Mouse (Mus musculus) neutrophil, adult 5-6 weeks (primary cell): Measurements from ENCODE around the gene Sspo. TPM values are rescaled to one million over a fixed set of nuclear protein-coding genes. Genes with fewer than 3 reads are reported as not detected.

Experiments
- ATAC-seq: fragments of 151-379, 151-347 bp; 2 replicates; pipeline ENCODE4 v1.8.0; 2017; ENCODE audit warnings: mild to moderate bottlenecking, moderate TSS enrichment; ENCODE audit not compliant: insufficient number of reproducible peaks, poor library complexity, low FRiP score, severe bottlenecking; ENCODE audit errors: extremely low read depth
- total RNA-seq: library from RNA; stranded (forward); fragments of 200-1000 nt; gene quantifications from 2 replicates; pipeline ENCODE4 v1.2.3, GENCODE M21; 2017

The Sspo gene
- not detected in 2 replicates for total RNA-seq

GRCm38 (mm10) chr6:48447929-48448328, at the start of gene Sspo:
Gene Sspo (plus strand): TSS chr6:48448229.
- ATAC-seq: no peak

DNA sequence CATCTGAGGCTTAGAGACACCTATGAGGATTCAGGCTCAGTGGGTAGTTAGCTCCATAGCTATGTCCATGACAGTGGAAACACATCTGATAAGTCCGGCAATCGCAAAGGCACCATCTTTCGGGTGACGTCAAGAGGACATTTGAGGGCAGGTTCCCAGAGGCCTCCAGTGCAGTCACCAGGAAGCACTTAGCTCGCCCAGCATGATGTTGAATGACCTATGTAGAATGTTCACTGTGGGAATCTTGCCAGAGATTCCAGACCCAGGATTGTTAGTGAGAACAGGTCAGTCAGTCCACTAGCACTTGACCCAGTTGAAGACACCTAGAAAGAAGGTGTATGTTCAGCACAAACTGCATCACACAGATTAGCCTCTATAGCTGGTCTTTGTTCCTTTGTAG, 48.1 kb upstream of the Sspo start:
- ATAC-seq: no peak

GRCm38 (mm10) chr6:48404071-48404470, 44.0 kb upstream of the Sspo start:
- no peak for ATAC-seq

DNA sequence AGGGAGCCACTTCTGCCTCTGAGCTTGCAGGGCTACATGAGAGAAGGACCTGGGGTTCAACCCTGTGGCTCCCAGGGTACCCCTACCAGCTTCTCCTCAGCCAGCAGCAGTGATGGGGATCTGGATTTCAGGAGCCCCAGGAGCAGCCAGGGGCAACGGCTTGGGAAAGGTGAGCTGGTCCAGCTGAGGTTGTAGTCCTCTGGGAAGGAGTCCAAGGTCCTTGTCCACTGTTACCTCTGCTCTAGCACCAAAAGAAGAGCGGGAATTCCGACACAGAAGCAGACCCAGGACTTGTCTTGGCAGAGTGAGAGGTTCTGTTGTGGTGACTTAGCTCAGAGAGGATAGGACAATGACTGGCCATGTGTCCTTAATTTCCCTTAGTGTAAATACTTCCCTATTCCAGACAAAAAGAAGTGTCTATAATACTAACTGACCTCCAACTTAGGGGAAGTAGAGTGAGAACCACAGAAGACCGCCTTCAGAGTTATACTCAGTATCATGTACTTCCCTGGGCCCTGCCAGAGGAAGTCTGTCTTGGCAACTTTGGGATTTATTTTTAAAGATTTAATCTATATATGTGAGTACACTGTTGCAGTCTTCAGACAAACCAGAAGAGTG, 38.2 kb upstream of the Sspo start:
- ATAC-seq: no peak

- no peak for ATAC-seq
Measured at GRCm38 (mm10) chr6:48410551-48410950, 37.5 kb upstream of the Sspo start.

GRCm38 (mm10) chr6:48411193-48412092, 36.6 kb upstream of the Sspo start:
- no peak for ATAC-seq

DNA sequence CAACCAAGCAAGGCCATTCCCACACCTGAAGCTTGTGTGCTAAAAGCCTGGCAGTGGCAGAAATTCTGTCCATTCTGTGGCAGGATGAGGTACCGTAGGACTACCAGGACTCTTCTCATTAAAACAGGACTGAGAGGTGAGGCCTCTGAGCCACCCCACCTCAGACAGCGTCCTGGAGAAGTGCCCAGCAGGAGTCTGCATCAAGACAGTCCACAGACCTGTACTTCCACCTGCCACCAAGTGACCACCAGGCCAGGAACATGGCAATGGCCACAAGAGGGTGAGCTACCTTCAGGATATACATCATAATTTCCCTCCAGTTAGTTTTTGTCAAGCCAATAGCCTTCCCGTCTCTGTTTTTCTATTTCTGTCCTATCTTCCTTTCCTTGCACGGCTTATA, 35.9 kb upstream of the Sspo start:
- no peak for ATAC-seq

DNA sequence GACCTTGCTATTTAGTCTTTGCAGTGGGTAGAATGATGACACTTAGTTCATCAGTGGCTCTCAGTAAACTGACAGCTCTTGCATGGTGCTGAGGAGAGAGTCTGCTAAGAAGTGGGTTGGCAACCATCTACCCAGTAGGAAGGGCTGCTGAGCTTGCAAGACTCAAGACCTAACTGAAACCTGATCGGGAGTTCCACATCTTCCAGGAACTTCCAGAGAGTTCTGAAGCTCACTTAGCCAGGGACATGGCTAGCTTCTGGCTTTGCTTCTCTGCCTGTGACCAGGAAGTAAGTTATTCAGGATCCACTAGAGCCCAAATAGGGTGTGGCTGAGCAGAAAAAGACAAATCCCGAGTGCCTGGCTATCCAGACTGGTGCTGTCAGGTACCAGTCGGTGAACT, 35.4 kb upstream of the Sspo start:
- ATAC-seq: no peak

- no peak for ATAC-seq
Measured at GRCm38 (mm10) chr6:48413081-48413480, 34.9 kb upstream of the Sspo start.

DNA sequence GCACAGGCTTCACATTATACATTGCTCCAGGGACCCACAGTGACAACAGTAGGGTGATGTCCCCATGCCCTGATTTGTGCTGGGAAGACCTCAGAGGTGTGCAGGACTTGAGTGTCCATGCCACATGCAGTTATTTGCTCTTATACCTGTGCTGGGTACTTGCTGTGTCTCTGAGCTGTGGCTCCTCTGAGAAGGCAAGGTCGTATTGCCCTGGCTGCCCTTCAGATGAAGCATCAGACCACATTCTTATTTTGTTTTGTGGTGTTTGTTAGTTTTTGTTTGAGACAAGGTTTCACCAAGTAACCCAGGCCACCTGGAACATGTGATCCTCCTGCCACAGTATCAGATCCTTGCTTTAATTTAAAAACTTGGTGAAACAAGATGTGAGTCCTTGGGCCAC, 33.1 kb upstream of the Sspo start:
- ATAC-seq: no peak

- ATAC-seq: no peak
Measured at GRCm38 (mm10) chr6:48415636-48416035, 32.4 kb upstream of the Sspo start.

- no peak for ATAC-seq
Measured at GRCm38 (mm10) chr6:48416486-48416885, 31.5 kb upstream of the Sspo start.

DNA sequence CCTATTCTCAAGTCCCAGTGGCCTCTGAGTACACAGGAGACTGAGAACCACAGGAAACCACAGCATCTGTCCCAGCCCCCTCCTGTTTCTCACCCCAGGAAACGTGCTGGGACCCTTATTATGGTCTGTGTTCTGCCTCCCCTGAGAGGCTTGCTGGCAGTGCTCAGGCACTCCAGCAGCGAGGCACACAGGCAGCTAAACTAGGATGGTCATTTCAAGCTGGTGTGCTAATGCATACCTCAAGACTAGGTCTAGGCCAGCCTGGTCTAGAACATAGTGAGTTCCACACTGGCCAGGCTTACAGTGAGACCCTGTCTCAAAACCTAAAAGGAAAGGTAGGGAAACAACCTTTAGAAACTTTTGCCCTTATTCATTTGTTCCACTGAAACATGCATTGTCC, 27.4 kb upstream of the Sspo start:
- no peak for ATAC-seq

DNA sequence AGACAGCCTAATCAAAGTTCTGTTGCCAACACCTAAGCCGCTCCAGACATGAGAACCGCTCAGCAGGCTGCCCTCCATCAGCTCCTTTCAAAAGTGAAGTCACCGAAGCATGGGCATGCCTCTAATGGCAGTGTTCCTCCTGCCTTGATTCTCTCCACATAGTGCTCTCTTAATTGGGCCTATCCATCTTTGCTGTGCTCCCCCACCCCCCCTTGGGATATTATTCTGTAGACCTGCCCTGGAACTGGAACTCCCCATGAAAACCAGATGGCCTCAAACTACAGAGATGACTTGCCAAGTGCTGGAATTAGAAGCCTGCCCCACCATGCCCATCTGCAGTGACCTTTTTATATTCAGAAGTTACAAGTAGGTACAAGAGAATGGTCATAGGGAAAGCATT, 24.7 kb upstream of the Sspo start:
- ATAC-seq: no peak

GRCm38 (mm10) chr6:48424074-48424473, 24.0 kb upstream of the Sspo start:
- ATAC-seq: no peak

GRCm38 (mm10) chr6:48426956-48427355, 21.1 kb upstream of the Sspo start:
- no peak for ATAC-seq

GRCm38 (mm10) chr6:48428769-48429557, 19.1 kb upstream of the Sspo start:
- no peak for ATAC-seq

DNA sequence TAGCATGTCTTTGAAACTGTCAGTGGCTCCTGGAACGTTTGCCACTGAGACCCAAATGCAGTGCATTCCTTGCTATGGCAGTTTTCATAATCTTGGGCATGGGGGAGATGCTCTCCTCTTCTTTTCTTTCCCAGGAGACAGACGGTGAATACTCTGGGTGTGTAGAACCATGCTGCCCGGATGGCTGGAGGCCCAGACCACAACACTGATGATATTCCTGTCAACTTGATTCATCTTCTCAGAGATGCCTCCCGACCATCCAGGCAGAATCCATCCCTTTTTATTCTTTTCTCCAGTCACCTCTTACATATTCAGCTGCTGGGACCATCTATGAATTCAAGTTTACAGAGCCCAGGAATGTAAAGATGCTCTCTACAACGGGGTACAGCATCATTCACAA, 17.3 kb upstream of the Sspo start:
- no peak for ATAC-seq

- ATAC-seq: no peak
Measured at GRCm38 (mm10) chr6:48432893-48433816, 14.9 kb upstream of the Sspo start.
